Mouse (Mus musculus): ENCODE measurements around the gene Gm21981. TPM values are rescaled to one million over a fixed set of nuclear protein-coding genes. Genes with fewer than 3 reads are reported as not detected.
A peak's percentile ranks its signal among the peaks of the same experiment; 100 is the strongest.

The Gm21981 gene
- total RNA-seq, 2 experiments from 2014 or later: 3.1 to 4.1 TPM

DNA sequence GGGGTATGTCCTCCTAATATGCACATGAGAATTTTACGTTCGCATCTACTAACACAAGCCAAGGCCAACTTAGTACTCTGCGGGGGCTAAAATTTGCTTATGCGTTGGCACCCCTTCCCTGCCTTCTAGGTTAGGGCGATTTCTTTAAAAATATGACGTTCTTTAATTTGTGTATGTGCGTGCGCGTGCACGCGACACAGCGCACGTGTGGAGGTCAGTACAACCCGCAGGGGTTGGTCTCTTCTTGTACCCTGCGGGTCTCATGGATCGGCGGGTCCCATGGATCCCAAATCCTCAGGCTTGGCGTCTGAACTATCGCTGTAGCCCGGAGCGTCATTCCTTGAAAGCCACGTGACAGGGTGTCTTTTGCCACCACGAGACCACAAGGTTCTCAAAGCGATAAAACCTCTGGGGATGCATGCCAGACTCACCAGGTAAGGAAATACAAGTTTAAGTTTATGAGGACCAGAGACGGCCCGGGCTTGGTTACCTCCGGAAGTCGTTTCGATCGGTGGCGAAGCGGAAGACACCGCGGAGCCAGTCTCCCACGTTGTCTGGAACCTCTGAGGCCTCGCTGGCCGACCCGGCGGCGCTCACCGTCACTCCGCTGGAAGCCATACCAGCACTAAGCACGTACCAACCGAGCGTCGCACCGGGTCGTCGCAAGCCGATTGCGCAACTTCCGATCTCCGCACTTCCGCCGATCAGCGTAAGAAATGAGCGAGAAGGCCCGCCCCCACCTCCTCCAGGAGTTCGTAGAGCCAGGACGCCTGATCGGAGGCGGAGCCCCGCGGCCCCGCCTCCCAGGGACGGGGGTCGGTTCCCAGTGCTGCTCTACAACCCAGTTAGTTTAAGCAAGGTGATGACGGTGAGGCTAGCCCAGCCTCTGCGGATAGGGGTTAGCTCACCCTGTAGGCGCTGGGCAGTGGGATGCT is 6.6 kb downstream of the Gm21981 start:
- H3K27ac ChIP-seq: peak overlapping the region; percentile 90
- no peak for TF ChIP-seq CTCF (IDR thresholded peaks at IDR 0.05)
- peak overlapping the region; percentile 93 for H3K4me3 ChIP-seq
- intact Hi-C loops (cut with DNase I): loop anchor here (5.0 to 10.0 kb wide), 3 partner anchors 75 to 323 kb away; partner anchors contain the start of genes Bysl, Gm20517, Med20 and Mrps10
- peak; percentile 95 to 97 for DNase-seq (ENCODE audit: extremely low spot score in 1 of 2, low spot score in 2 of 2)

DNA sequence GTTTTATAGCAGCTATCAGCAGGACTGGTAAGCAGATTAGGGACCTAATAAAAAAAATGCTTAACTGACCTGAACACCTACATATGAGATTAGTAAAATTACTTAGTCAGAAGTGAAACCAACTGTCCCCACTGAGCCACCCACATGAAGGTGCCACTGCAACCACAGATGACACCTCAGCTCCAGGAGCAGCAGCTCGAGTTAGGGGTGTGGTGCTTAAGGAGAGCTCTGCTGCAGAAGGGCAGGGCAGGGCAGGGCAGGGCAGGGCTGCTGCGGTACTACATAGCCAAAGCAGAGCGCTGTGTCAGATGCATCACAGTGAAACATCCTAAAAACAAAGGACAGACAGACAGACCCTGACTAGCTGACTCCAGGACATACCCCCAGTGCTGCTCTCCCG is 11.4 kb downstream of the Gm21981 start:
- no peak for DNase-seq (ENCODE audit: extremely low spot score in 1 of 2, low spot score in 2 of 2)
- no peak for TF ChIP-seq CTCF (IDR thresholded peaks at IDR 0.05)
- H3K27ac ChIP-seq: no peak overlapping the region
- intact Hi-C loops (cut with DNase I): loop anchor here (10.0 kb wide), 1 partner anchor 318 kb away; the partner anchor contains the start of gene Mrps10
- H3K4me3 ChIP-seq: no peak overlapping the region

DNA sequence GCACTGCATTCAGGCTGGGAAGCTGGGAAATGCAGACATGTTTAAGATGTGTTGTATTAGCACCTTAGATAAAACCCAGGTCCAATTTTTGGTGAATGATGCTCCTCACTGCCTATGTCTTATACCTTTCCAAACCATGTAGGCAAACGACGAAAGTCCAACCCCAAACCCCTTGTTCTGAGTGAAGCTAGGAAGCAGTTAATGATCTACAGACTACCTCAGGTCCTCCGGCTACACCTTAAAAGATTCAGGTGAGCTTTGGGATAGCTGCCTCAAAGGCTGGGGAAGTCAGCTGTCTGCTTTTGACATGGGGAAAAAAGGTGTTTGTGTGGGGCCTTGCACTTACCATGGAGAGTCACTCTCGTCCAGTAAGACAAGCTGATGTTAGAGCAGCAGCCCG is 15.6 kb downstream of the Gm21981 start:
- Histone ChIP-seq H3K4me3 (no peak overlapping the region), H3K27ac (no peak overlapping the region)
- no peak for DNase-seq (ENCODE audit: extremely low spot score in 1 of 2, low spot score in 2 of 2)
- no peak for TF ChIP-seq CTCF (IDR thresholded peaks at IDR 0.05)
- intact Hi-C loops (cut with DNase I): no loop called here

DNA sequence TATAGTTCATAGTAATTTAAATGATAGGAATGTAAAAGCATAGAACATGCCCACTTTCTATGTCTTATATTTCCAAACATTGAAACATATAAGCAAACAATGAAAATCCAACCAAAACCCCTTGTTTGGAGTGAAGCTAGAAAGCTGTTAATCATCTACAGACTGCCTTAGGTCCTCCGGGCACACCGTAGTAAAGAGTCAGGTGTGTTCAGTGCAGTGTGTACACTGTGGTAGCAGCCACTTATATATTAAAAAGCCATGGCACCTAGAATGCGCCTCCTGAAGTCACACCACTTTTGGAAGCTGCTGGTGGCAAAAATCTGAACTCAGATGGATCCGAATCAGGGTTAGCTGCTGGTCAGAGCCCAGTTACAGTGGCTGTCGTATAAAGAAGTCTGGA is 16.0 kb downstream of the Gm21981 start:
- DNase-seq (ENCODE audit: extremely low spot score in 1 of 2, low spot score in 2 of 2): no peak
- intact Hi-C loops (cut with DNase I): no loop called here
- no peak for TF ChIP-seq CTCF (IDR thresholded peaks at IDR 0.05)
- Histone ChIP-seq H3K27ac (no peak overlapping the region), H3K4me3 (no peak overlapping the region)

DNA sequence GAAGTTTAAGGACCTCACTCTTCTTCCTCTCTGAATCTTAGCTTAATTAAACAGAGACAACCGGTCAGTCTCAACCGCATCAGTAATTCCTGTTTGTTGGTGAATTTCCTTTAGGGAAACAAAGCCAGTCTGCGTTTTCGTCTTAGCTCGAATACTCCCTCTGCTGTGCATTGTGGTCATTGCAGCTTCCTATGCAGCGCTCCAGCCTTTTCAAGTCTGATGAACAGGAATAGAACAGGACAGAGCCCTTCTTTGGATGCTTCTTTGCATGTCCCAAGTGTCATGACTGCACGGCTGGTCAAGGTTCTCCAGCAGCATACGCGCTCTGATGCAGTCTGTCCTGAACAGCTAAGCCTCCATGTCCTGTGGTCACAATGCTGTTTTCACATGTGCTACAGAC is 17.7 kb downstream of the Gm21981 start:
- peak; percentile 74 to 79 for DNase-seq (ENCODE audit: extremely low spot score in 1 of 2, low spot score in 2 of 2)
- peak; percentile 91 for TF ChIP-seq CTCF (IDR thresholded peaks at IDR 0.05)
- intact Hi-C loops (cut with DNase I): no loop called here
- Histone ChIP-seq H3K4me3 (no peak overlapping the region), H3K27ac (no peak overlapping the region)

GRCm38 (mm10) chr17:47672311-47673111 is 21.7 kb downstream of the Gm21981 start:
- intact Hi-C loops (cut with DNase I): loop anchor here (5.0 kb wide), 2 partner anchors 45 to 160 kb away; no protein-coding TSS in a partner anchor
- peak overlapping the region; percentile 78 for H3K27ac ChIP-seq
- DNase-seq (ENCODE audit: extremely low spot score in 1 of 2, low spot score in 2 of 2): peak; percentile 55 to 61
- H3K4me3 ChIP-seq: peak overlapping the region; percentile 57
- TF ChIP-seq CTCF (IDR thresholded peaks at IDR 0.05): peak; percentile 5

DNA sequence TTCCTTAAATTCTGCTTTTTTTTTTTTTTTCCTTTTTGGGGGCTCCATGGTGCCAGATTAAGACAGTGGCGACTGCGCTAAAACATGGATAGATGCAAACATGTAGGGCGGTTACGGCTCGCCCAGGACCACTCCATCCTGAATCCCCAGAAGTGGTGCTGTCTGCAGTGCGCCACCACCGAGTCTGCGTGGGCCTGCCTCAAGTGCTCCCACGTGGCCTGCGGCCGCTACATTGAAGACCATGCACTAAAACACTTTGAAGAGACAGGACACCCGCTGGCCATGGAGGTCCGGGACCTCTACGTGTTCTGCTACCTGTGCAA is 22.3 kb downstream of the Gm21981 start:
- Histone ChIP-seq H3K27ac (peak overlapping the region; percentile 78), H3K4me3 (peak overlapping the region; percentile 57)
- intact Hi-C loops (cut with DNase I): loop anchor here (5.0 kb wide), 2 partner anchors 45 to 160 kb away; no protein-coding TSS in a partner anchor
- TF ChIP-seq CTCF (IDR thresholded peaks at IDR 0.05): no peak
- no peak for DNase-seq (ENCODE audit: extremely low spot score in 1 of 2, low spot score in 2 of 2)

- Histone ChIP-seq H3K27ac (no peak overlapping the region), H3K4me3 (no peak overlapping the region)
- TF ChIP-seq CTCF (IDR thresholded peaks at IDR 0.05): no peak
- DNase-seq (ENCODE audit: extremely low spot score in 1 of 2, low spot score in 2 of 2): no peak
- intact Hi-C loops (cut with DNase I): no loop called here
Observed at GRCm38 (mm10) chr17:47669166-47669565, 25.1 kb downstream of the Gm21981 start.

DNA sequence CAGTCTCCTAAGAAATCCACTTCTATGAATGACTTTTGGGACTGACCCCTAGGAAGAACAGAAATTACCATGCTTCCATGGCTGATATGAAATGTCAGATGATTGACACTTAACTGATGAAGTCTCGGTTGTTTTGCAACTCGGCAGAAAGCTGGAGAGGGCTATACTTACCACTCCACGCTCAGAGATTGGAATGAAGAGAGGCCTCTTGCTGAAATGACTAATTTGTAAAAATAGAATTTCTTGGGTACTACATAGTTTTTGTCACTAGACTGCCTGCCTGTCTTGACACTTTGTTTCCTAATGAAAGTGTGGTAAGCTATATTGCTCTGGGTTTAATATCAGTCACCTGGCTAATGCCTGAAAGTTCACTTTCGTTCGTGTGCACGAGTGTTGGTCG is 29.8 kb downstream of the Gm21981 start:
- DNase-seq (ENCODE audit: extremely low spot score in 1 of 2, low spot score in 2 of 2): no peak
- H3K27ac ChIP-seq: no peak overlapping the region
- no peak overlapping the region for H3K4me3 ChIP-seq
- intact Hi-C loops (cut with DNase I): no loop called here
- TF ChIP-seq CTCF (IDR thresholded peaks at IDR 0.05): no peak

- no peak for DNase-seq (ENCODE audit: extremely low spot score in 1 of 2, low spot score in 2 of 2)
- Histone ChIP-seq H3K4me3 (no peak overlapping the region), H3K27ac (no peak overlapping the region)
- no peak for TF ChIP-seq CTCF (IDR thresholded peaks at IDR 0.05)
- intact Hi-C loops (cut with DNase I): no loop called here
Observed at GRCm38 (mm10) chr17:47663009-47663713, 31.1 kb downstream of the Gm21981 start.

DNA sequence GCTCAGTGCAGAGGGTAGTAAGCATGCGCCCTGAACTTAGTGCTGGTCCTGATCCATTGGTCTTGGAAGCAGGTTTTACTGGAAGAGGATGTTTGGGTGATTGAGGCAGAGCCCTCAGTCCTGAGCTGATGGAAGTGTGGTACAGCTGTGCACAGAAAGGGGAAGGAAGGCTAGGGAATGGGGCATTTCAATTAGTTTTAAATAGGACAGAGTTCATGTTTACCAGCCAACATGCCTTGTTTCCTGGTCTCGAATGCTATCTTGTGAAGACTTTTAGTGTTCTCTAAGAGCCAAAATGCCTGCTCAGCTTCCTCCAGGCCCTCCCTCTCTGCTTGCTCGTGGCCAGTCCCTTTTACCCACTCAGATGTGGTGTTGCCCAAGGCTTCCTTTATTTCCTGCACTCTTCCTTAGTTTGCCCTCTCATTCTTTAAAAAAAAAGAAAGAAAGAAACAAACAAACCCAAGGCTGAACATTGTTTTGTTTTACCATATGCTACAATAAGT is 35.5 kb downstream of the Gm21981 start:
- no peak for DNase-seq (ENCODE audit: extremely low spot score in 1 of 2, low spot score in 2 of 2)
- TF ChIP-seq CTCF (IDR thresholded peaks at IDR 0.05): no peak
- Histone ChIP-seq H3K27ac (no peak overlapping the region), H3K4me3 (no peak overlapping the region)
- intact Hi-C loops (cut with DNase I): no loop called here
